Mouse (Mus musculus) spleen, adult 2 months (tissue): ENCODE measurements around the gene Ctdspl.

Source experiments
- CTCF ChIP-seq: fragments of 200-500 bp; IDR thresholded peaks from 2 replicates; pipeline ENCODE4 v1.5.1; 2011; ENCODE audit warnings: mild to moderate bottlenecking, inconsistent platforms; ENCODE audit not compliant: insufficient read depth, insufficient read length, insufficient replicate concordance; ENCODE audit errors: extremely low read depth
- POLR2A ChIP-seq: fragments of 200-500 bp; IDR thresholded peaks from 2 replicates; pipeline ENCODE4 v1.6.1; 2011; ENCODE audit warnings: low read depth, low read length, inconsistent platforms

- TF ChIP-seq CTCF: no peak
- TF ChIP-seq POLR2A: no peak
Observed at GRCm38 (mm10) chr9:119016785-119017507, 90.7 kb downstream of the Ctdspl start.
